Mouse (Mus musculus) 3T3-L1 (cell line): Measurements from ENCODE around the gene Pih1d1.

Source experiments
- DNase-seq: peaks from one replicate; pipeline ENCODE4 v3.0.0-alpha.2; 2015; ENCODE audit warnings: low read depth, low spot score

The Pih1d1 gene

DNA sequence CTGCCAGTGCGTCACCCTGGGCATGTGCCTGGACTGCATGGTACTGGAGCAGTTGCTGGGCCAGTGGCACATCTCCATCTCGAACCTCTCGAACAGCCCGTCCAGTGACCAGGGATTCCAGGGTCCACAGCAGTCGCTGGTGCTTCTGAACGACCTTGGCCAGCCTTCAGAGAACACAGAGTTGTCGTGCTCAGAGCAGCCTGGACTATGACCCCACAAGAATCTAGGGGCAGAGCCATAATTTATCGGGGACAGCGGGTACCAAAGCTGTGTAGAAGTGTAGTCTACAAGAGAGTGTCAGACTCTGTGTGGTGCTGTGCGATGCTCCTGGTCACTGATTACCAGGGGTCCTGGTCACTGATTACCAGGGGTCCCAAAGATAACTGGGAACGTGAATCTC lies 6.2 kb upstream of the Pih1d1 start:
- DNase-seq, result no peak

DNA sequence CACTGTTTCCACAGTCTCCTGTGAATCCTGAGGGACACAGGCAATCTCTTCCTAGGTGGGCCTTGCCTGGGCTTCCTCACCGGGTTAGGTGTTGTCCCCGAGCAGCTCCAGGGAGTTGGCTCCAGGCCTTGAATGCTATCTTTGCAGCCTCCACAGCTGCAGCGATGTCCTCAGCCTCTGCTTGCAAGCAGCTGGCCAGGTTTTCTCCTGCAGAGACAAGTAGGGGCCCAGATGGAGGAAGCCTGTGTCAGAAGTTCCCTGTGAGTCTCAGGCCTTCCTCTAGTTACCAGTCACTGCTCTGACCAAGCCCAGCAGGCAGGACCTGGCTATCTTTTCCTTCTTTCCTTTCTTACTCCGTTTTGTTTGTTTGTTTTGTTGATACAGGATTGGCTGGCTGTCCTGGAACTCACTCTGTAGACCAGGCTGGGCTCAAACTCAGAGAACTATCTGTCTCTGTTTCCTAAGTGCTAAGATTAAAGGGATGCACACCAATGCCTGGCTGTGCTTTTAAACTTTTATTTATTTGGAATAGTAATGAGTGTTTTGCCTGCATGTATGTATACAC lies 5.5 kb upstream of the Pih1d1 start:
- no peak for DNase-seq

DNA sequence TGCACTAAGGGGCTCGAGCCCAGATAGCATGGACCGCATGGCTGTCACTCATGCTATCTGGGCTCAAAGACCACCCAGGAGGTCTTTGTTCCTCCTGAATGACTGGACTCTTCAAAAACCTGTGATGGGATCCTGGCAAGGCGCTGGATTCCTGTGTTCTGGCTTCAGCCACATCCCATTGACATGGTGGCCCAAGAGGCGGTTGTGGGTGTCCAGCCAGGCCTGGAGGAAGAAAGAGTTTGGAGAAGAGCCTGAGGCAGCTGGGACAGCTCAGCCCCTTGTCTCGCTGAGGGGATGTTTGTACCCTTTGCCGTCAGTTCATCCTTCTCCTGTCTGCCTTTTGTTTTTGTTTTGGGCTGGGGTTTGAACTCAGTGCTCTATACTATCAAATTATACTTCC lies 4.6 kb upstream of the Pih1d1 start:
- DNase-seq, result no peak

DNA sequence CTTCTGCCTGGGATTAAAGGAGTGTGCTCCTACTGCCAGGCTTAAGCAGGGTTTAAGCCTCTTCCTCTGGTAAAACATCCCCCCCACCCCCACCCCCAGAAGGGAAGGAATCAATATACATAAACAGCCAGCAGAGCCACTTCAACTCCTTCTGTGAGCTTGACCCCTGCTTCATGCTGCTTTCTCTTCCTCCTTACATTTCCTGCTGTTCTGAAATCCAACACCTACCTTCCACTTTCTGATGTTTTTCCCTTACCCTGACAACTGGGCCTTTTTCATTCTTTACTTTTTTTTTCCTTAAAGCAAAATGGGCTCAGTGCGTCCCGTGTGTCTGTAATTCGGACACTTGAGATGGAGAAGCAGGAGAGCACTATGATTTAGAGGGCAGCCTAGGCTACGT lies 3.8 kb upstream of the Pih1d1 start:
- DNase-seq, result no peak

DNA sequence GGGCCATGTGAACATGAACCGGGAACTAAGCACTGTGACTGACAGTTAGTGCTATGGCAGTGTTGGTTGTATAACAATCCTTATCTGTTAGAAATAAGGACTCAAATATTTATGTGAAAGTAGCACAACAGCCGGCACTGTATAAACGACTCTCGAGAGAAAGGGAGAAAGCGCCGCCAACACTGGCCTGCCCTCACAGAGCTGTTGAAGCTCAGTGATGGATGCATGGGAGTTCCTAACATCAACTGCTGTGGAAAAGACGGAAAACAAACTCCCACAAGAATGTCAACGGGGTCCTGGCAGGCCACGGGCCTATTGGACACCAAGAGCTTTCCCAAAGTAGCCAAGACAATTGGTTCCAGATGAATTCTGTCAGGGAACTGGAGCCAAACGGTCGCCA lies 2.8 kb upstream of the Pih1d1 start:
- DNase-seq, result peak; percentile 30

DNA sequence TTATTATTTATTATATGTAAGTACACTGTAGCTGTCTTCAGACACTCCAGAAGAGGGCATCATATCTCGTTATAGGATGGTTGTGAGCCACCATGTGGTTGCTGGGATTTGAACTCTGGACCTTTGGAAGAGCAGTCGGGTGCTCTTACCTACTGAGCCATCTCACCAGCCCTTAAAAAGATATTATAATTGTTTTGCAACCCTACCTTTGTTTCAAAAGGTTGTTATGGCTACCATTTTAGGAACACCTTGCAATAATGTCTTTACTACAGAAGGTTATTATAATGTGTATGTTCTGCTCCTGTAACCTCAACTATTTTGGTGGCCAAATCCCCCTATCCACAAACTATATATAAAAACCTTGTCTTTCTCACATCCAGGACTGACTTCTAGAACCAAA lies 1.1 kb upstream of the Pih1d1 start:
- DNase-seq, result peak; percentile 7

DNA sequence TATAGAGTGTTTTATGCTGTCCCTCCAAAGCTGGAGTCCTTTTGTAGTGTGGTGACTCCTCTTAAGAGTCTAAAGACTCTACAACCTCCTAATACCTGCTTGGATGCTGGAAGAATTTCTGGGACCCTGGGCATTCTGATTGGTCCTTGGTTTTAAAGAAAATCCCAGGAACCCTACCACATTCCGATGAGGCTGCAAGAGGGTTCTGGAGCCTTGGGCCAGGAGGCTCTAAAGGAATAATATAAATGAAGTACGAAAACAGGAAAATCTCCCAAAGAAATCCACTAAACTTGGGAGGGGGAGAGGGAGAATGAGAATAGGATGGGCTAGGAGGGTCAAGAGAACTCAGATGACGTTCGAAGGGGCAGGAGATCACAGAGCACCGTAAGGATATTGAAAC lies 517 bp upstream of the Pih1d1 start:
- DNase-seq, result peak; percentile 51

DNA sequence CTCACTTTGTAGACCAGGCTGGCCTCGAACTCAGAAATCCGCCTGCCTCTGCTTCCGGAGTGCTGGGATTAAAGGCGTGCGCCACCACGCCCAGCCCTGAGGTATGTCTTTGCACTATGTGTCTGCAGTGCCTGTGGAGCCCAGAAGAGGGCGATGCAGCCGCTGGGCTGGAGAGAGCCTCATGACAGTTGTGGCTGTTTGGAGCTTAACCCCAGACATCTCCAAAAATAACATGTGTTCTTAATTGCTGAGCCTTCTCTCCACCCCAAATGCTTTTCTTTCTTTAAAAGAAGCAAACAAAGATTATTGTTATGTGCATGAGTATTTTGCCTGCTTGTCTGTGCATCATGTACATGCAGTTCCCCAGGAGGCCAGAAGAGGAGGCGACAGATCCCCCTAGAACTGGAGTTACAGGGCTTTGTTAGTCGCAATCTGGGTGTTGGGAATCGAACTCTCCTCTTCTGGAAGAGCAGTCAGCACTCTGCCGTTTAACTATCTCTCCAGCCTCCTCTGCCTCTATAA lies 951 bp downstream of the Pih1d1 start:
- peak; percentile 77 for DNase-seq

DNA sequence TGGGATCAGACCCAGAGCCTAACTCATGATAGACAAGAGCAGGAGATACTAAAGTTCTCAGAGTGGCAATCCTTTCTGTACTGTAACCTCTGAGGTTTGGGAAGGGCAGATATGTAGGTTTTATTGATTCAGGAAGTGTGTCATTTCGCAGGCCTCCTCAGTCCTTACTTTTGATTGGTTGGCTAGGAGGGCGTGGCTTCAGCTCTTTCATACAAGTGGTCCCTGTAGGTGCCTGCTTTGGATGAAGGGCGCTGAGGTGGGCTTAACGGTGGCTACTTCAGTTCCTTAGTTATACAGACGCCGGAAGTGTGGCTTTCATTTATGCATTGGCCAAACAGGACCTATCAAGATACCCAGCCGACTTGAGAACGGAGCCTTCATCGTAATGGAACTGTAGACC lies 1.5 kb downstream of the Pih1d1 start:
- DNase-seq, result peak; percentile 38

DNA sequence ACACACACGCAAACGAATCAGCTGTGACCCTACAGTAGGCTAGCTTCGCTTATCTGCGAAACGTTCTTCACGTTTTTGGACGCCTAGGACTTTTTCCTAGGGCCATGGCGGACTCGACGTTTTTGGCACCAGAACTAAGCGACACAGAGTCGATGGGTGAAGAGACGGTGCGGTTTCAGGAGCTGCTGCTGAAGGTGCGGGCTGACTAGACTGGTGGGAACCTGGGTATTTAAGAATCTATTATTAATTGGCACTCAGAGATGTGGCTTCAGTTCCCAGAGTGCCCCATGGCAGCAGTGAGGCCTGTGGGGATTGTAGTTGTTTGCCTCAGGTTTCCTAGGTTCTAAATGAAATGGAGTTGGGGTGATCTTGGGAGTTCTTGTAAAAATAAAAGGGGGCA lies 2.1 kb downstream of the Pih1d1 start:
- no peak for DNase-seq

DNA sequence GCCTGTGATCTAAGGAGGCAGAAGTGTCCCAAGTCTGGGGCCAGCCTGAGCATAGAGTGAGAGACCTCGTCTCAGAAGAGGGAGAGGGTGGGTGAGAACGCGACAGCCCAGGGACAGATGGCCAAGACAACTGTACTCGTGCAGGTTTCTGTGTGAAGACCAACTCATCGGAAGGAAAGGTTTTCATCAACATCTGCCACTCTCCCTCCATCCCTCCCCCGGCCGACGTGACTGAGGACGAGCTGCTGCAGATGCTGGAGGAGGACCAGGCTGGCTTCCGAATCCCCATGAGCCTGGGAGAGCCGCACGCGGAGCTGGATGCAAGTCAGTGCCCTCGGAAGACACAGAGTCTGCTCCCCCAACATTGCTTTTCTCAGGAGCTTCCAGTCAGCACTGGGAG lies 3.4 kb downstream of the Pih1d1 start:
- no peak for DNase-seq

DNA sequence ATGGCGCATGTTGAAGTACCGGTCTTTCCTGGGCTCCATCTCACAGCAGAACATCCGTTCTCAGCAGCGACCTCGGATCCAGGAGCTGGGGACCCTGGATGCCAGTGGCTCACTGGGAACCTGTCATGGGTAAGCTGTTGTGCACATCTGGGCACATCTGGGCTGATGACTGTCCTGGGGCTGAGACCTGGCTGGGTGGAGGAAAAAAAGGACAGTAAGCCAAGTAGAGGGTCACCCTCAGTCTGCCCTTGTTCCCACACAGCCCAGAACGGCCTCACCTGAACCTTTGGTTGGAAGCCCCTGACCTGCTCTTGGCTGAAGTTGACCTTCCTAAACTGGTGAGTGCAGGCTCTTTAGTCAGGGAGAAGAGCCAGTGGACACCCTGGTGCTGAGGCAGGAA lies 4.9 kb downstream of the Pih1d1 start:
- no peak for DNase-seq

DNA sequence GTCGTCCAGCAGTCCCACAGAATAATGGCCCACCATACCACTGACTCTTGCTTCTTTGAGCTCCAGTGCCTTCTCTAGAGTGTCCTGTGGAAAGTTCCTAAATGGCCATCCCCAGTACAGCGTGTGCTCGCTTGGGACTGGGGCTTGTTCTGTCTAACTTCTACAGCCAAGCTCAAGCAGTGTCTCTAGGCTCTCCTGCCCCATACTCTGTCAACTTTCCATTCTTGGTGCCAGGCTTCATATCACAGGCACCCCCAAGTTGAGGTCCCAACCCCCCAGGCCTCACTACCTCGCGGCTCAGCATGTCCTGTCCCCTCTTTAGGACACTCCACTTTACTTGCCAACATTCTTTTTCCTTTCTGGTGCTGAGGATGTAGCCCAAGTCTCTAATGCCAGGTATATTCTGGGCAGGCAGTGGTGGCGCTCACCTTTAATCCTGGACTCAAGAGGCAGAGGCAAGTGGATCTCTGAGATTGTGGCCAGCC lies 6.3 kb downstream of the Pih1d1 start:
- DNase-seq, result no peak

DNA sequence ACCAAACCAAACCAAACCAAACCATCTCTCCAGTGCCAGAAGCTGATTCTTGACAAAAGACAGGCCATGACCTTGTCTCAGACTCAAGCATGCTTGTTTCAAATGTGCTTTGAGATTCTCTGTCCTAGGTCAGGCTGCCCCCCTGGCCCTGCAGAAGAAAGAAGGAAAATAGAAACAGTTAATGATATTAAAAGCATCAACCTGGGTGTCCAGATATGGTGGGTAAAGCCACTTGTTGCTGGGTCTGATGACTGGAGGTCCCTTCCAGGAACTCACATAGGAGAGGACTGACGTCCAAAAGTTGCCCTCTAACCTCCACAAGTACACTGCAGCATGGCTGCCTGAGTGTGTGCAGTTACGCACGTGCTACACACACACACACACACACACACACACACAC lies 6.8 kb downstream of the Pih1d1 start:
- no peak for DNase-seq

DNA sequence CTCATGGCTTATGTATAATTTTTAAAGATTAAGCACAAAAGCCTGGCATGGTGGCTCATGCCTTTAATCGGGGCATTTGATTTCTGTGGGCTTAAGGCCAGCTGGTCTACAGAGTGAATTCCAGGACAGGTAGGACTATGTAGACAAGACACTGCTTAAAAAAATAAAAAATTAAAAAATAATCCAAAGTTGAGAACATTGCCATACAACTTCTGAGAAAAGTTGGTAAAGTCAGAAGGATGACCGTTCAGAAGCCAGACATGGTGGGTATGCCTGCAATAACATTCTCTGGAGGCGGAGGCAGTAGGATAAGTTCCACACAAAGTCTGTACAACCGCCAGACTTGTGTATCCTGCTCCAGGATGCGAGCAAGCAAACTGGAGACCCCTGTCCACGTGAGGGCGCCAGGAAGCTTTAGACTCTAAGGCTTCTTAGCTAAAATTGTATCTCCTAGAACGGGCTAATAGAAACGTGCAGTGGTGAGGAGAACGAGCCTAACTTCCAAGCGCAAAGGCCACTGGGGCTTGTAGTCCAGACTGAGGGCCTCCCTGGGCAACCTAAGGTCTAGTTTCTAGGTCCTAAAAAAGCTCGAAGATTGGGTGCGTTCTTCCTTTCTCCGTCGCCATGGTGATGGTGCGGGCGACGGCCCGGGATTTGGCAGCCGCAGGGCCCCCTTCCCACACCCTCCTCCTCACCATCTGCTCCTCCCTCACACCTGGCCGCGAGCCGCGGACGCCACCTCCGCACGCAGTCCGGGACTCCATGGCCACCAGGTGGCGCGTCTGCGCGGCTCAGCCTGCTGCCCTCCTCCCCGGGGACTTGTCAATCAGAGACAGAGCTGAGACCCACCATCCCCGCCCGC lies 7.7 kb downstream of the Pih1d1 start:
- peak; percentile 89 for DNase-seq

DNA sequence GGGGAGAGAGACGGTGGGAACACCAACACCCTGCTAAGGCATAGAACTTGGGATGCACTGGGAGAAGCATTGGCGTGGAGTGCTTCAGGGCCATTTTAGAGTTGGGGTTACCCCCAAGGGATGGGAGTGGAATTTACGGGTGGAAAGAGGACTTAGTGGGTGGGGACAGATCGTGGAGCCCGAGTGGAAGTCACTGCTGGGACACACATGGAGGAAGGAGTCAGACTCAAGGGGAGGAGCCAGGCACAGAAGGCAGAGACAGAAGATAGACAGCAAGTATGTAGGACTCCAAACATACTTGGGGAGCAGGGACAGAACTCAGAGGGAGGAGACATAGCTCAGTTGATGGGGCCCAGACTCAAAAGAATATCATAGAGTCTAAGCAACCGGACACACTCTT lies 8.4 kb downstream of the Pih1d1 start:
- DNase-seq, result peak; percentile 11

DNA sequence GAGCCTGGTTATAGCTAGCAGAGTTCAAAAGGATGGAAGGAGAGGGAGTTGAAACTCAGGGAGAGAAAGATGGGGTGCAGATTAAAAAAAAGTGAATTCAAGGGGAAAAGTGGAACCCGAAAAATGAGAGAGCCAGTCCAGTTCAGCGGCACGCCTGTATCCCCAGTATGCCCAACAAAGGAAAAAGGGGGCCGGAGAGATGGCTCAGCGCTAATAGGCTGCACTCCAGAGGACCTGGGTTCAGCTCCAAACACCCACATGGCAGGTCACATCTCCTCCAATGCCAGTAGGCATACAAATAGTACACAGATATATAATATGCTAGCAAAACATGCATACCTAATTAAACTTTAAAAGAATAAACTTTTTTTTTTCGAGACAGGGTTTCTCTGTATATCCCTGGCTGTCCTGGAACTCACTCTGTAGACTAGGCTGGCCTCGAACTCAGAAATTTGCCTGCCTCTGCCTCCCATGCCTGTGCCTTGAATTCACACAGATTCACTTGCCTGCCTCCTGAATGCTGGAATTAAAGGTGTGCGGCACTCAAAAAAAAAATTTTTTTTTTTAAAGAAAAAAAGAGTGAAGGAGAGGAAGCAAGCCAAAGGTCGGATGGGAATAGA lies 9.0 kb downstream of the Pih1d1 start:
- DNase-seq, result no peak

DNA sequence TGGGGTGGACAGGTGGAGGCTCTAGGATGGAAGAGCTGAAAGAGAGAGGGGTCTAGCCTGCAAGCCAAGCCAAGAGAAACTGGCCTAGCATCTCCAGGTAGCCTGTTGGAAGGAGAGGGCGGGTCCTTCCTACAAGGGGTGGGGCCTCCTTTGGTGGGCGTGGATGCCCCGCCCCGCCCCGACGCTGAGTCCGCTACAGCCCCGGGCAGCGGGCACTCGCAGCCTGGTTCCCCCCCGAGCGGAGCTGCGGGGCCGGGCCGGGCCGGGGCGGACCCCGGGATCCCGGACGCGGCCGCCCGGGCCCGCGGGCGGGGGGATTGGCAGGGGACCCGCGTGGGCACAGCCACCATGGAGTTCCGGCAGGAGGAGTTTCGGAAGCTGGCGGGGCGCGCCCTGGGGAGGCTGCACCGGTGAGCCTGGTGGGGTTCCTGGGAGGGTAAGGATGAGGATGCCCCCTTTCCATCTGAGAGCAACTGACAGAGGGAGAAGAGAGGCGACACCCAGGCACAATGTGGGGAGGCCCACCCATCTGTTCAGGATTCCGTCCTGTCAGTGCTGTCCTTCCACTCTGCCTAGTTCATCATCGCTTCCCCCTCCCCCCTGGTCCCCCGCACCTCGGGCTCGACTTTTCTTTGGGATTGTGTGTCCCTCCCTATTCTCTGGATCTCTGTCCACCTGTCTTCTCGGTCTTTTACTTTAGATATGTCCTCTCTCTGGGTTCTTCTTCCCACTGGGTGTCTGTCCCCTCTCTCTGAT lies 9.8 kb downstream of the Pih1d1 start, which contains the start of gene Slc17a7:
Gene Slc17a7, plus strand, starts transcription at position 215 of the 756 bp plus-strand sequence.
- DNase-seq, result no peak

DNA sequence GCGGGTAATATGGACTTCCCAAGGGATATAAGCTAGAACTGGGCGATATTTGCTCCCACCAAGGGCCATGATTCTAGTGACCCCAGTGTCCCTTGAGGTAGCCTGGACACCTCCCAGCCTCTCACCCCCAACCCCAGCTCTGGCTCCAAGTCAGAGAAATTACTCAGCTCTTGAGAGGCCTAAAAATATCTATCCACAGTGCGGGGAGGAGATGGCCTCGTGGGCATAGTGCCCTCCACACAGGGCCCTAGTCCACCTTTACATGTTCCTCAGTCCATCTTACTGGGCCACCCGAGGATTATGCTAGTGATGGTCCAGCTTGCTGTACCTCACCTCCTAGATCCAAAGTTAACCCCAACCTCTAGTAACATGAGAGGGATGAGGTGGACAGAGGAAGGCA lies 10.7 kb downstream of the Pih1d1 start:
- DNase-seq, result no peak

DNA sequence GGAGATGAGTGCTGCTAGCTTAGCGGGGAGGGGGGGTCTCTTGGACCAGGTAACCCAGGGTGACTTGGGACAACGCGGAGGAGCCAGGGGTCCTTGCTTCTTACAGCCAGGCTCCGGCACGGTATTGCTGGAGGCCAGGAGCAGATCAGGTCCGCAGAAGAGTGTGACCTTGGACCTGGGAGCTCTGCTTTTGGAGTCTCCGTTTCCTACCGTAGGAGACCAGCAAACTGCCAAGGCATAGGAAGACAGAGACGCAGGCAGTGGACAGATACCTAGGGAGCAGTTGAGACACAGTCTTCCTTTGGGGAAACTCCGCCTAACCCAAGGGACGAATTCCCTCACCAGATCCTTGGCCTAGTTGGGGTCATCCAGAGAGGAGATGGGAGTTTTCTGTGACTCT lies 11.6 kb downstream of the Pih1d1 start:
- no peak for DNase-seq

DNA sequence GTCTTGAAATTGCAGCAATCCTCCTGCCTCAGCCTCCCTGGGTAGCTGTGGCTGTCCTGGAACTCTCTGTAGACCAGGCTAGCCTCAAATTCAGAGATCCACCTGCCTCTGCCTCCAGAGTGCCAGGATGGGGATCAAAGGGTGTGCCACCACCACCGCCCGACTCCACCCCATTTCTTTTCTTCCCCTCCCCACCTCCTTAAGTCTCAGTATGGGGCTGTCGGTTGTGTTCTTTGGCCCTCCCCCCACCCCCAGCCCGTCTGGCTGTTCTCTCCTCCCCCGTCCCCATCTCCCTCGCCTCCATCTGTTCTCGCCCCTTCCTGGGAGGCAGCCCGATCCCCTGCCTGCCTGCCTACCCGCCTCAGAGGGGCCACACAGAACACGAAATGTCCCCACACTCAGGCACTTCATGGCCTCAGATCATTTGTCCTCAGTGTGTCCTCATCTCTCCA lies 12.9 kb downstream of the Pih1d1 start:
- no peak for DNase-seq
